Mouse (Mus musculus): ENCODE results near the gene Rbm20.

DNA sequence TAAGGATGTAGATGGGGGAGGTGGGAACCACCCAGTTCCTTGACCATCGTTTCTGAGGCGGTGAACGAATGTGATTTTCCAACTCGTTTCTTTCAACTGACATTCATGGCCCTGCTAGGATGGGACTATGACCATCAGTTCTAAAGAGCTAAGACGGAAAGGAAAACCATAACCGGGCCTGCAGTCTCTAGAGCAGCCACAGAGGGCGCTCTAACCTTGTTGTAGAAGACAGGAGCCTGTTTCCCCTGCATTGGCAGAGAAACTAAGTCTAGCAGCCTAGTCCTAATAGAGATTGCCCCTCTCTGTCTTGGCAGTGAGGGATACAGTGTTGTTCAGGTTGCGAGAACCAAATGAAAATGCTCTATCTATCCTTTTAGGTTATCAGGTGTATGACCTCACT lies 164.8 kb downstream of the Rbm20 start:
- TF ChIP-seq POLR2A (IDR thresholded peaks at IDR 0.05; ENCODE audit: low read depth, low read length) = no peak
- peak; percentile 86; the same call in 1 of the 2 replicates for TF ChIP-seq CTCF (IDR thresholded peaks at IDR 0.05; ENCODE audit: extremely low read depth, insufficient read depth, insufficient read length, insufficient replicate concordance)
